Mouse (Mus musculus): ENCODE results near the gene B4galt3. TPM values are rescaled to one million over a fixed set of nuclear protein-coding genes. Genes with fewer than 3 reads are reported as not detected.

The B4galt3 gene
- total RNA-seq, 1 experiment from 2014 or later: 13.7 TPM

DNA sequence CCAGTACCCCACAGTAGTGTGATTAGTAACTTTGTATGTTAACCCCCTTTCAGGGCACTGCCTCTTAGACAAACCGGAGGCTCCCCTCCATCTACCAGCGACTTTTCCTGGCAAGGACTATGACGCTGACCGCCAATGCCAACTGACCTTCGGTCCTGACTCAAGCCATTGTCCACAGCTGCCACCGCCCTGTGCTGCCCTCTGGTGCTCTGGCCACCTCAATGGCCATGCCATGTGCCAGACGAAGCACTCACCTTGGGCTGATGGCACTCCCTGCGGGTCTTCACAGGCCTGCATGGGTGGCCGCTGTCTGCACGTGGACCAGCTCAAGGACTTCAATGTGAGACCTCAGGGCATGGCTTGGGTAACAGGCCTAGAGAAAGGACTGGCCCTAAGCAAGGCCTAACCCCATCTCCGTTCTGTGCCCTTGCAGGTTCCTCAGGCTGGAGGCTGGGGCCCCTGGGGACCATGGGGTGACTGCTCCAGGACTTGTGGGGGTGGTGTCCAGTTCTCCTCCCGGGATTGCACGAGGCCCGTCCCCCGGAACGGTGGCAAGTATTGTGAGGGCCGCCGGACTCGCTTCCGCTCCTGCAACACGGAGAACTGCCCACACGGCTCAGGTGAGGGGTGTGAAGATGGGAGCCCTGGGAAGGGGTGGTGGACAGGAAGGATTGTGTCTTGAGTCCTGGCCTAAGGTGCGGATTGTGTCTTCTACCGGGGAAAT, 13.9 kb upstream of the B4galt3 start:
- ATAC-seq (replicated peaks in 1 of 2; ENCODE audit: insufficient read depth in 1 of 2, low FRiP score in 2 of 2, low TSS enrichment in 1 of 2, low read depth in 1 of 2, poor library complexity in 2 of 2, severe bottlenecking in 2 of 2): no peak

DNA sequence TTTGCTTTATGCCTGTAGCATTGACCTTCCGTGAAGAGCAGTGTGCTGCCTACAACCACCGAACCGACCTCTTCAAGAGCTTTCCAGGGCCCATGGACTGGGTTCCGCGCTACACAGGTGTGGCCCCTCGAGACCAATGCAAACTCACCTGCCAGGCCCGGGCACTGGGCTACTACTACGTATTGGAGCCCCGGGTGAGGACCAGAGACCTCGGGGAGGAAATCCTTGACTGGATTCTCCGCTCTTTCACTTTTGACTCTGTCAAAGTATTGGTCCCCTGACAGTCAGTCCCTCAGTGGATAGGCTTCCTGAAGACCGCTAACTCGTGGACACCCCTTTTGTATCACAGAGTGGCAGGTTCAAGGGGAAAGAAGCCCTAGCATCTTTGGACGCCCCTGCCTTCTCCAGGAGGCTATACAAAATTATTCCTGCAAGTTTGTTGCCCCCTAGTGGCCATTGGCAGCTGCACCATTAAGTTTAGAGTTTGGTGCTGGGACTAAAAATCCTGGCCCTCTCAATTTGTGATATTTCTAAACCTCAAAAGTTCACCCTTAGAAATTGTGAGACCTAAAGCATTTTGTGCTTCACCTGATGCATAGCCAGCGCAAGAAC, 13.1 kb upstream of the B4galt3 start:
- peak; percentile 23 to 63; a peak in 2 of 4 replicates for ATAC-seq (replicated peaks in 1 of 2; ENCODE audit: insufficient read depth in 1 of 2, low FRiP score in 2 of 2, low TSS enrichment in 1 of 2, low read depth in 1 of 2, poor library complexity in 2 of 2, severe bottlenecking in 2 of 2)

DNA sequence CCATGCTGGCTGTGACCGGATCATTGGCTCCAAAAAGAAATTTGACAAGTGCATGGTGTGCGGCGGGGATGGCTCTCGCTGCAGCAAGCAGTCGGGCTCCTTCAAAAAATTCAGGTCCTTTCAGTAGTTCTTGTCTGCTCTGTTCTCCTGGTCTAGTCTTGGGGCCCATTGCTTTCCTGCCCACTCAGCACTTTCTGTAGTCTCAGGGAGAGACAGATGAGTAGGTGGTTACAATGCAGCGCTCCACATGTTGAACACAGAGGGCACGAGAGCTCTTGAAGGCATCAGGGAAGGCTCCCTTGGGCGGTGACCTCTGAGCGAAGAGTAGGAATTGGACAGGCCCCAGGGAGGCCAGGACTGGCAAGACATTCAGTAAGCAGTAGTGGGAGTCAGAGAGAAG, 12.3 kb upstream of the B4galt3 start:
- no peak for ATAC-seq (replicated peaks in 1 of 2; ENCODE audit: insufficient read depth in 1 of 2, low FRiP score in 2 of 2, low TSS enrichment in 1 of 2, low read depth in 1 of 2, poor library complexity in 2 of 2, severe bottlenecking in 2 of 2)

DNA sequence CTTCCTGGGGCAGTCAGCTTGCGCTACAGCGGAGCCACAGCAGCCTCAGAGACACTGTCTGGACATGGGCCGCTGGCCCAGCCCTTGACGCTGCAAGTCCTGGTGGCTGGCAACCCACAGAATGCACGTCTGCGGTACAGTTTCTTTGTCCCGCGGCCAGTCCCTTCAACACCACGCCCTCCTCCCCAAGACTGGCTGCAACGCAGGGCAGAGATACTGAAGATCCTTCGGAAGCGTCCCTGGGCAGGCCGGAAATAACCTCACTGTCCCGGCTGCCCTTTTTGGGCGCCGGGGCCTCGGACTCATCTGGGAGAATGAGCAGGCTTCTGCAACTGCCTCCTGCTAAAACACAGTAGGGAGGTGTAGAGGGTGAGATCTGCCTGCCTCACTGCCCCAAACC, 11.2 kb upstream of the B4galt3 start:
- no peak for ATAC-seq (replicated peaks in 1 of 2; ENCODE audit: insufficient read depth in 1 of 2, low FRiP score in 2 of 2, low TSS enrichment in 1 of 2, low read depth in 1 of 2, poor library complexity in 2 of 2, severe bottlenecking in 2 of 2)

DNA sequence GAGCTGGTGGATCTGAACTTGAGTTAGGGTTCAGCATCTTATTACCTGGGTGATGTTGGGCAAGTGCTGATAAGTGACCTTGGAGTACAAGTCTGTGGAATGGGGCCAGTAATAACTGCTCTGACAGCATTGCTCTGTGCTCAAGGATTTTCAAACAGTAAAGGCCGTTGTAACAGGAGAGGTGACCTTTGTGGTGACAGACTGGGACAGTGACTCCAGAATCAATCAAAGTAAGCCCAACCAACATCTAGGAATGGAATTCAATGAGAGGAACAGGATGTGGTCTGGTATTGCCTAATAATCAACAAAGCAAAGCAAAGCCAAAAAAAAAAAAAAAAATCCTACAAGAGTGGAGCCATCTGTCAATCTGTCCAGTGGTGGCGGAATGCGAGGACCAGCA, 9.8 kb upstream of the B4galt3 start:
- ATAC-seq (replicated peaks in 1 of 2; ENCODE audit: insufficient read depth in 1 of 2, low FRiP score in 2 of 2, low TSS enrichment in 1 of 2, low read depth in 1 of 2, poor library complexity in 2 of 2, severe bottlenecking in 2 of 2): no peak

DNA sequence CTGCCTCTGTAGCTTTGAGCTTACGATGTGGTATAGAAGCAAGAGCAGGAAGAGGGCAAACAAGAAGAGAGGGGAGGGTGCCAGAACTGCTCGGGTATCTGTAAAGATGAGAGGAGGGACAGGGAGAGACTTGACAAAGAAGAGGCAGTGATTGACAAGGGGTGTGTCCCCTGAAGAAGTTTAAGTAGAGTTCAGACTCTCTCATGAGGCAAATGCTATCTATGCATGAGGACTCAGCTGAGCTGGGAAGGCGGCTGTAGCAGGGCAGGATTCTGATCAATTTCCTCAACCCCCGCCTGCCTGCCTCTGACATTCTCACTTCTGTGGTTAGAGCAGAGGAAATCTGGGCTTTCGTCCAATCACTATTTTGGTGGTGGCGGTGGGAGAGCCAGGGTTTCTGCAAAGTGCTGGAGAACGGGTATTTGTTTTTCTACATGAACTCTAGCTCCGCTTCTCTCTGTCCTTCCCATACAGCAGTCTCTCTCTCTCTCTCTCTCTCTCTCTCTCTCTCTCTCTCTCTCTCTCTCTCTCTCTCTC, 7.5 kb upstream of the B4galt3 start:
- ATAC-seq (replicated peaks in 1 of 2; ENCODE audit: insufficient read depth in 1 of 2, low FRiP score in 2 of 2, low TSS enrichment in 1 of 2, low read depth in 1 of 2, poor library complexity in 2 of 2, severe bottlenecking in 2 of 2): peak; percentile 86 to 87

DNA sequence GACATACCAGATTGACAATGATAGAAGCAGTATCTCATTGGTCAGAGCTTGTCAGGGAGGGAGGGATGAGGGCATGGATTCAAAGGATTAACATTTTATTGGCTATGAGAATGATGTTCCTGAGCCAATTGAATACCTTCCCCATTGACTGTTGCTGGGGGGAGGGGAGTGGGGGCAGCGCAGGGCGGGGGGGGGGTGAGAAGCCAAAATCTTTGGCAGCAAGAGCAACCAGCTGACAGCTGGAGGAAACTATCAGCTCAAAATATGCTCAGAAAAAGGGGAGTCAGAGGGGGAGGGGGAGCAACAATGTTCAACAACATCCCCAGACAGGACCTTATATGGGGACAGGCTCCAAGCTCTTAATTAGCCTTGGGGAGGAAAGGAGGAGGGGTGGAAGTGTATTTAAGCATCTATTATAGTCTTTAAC, 6.9 kb upstream of the B4galt3 start:
- ATAC-seq (replicated peaks in 1 of 2; ENCODE audit: insufficient read depth in 1 of 2, low FRiP score in 2 of 2, low TSS enrichment in 1 of 2, low read depth in 1 of 2, poor library complexity in 2 of 2, severe bottlenecking in 2 of 2): no peak; a peak in 1 of 4 replicates

DNA sequence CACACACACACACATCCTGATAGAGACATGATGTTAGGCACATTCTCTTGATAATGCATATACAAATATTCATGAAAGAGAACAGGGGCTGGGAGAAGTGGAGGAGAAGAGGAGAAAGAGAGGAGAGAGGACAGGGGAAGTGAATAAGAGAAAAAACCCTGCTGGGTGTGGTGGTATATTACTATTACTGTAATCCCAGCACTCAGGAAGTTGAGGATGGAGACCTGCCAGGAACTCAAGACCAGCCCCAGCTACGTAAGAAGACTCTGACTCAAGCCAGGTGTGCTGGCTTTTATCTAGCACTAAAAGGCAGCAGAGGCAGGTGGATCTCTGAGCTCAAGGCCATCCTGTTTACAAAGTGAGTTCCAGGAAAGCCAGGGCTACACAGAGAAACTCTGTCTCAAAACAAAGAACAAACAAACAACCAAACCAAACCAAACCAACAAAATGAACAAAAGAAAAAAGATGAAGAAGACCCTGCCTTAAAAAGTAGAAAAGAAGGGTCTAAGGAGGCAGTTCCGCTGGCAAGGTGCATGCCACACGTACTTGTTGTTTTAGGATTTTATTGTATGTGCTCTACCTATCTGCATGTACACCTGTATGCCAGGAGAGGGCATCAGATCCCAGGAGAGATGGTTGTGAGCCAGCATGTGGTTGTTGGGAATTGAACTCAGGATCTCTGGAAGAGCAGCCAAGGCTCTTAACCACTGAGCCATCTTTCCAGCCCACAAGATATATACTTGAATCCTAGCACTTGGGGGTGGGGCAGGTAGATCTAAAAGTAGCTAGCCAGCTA, 6.3 kb upstream of the B4galt3 start:
- no peak for ATAC-seq (replicated peaks in 1 of 2; ENCODE audit: insufficient read depth in 1 of 2, low FRiP score in 2 of 2, low TSS enrichment in 1 of 2, low read depth in 1 of 2, poor library complexity in 2 of 2, severe bottlenecking in 2 of 2)

DNA sequence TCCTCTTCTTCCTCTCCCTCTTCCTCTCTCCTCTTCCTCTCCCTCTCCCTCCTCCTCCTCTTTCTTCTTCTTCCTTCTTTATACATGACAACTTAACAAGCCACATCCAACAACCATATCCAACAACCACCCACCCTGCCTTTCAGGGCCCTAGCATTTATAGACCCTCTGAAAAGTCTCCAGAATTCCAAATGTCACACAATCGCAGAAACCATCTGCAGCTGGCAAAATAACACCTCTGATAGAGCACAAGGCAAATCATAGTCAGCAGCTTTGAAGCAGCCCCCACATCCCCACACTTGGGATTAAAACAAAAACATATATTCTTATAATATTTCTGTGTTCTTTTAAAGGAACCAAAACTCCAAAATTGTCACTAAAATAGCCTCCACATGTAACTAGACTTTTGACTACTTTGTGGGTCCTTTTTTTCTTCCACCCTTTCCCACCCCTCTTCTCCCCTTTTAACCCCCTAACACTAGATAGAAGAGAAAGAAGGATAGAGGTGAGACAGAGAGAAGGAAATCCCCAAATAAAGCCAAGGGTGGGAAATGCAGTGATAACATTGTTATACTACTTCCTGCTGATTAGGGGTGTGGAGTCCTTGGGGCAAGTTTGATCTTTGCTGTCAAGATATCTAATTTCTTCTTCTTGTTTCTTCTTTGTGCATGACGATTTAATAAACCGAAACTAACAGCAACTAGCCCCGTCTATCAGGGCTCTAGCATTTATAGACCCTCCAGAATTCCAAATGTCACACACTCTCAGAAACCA, 4.0 kb upstream of the B4galt3 start:
- no peak for ATAC-seq (replicated peaks in 1 of 2; ENCODE audit: insufficient read depth in 1 of 2, low FRiP score in 2 of 2, low TSS enrichment in 1 of 2, low read depth in 1 of 2, poor library complexity in 2 of 2, severe bottlenecking in 2 of 2)

DNA sequence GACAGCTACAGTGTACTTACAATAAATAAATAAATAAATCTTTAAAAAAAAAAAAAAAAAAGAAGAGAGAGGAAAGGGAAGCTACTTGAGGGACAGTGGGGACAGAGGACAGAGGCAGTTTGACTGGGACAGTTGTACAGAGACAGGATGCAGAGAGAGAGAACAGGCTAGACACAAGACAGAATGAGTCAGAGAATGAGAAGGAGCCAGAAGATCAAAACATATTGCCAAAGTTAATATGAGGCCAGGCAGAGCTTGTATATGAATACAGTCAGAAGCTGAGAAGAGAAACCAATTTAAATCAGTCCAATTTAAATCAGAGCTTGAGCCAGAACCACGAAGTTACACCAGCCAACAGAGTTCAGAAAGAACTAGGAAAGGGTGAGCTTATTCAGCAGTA, 1.8 kb upstream of the B4galt3 start:
- no peak for ATAC-seq (replicated peaks in 1 of 2; ENCODE audit: insufficient read depth in 1 of 2, low FRiP score in 2 of 2, low TSS enrichment in 1 of 2, low read depth in 1 of 2, poor library complexity in 2 of 2, severe bottlenecking in 2 of 2)

DNA sequence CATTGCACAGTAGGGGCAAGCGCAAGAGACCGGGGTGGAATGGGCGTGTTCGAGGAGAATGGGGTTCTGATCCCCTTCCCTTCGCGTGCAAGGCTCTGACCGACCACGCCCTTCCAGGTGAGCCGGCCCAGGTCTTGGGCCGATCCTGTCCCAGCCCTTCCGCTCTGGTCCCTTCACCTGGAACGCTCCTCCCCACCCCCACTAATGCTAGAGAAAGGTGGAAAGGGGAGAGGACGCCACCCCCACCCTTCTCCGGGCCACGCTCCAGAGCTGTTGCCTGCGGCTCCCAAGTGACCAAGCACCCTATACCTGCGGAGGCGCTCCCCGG, 409 bp downstream of the B4galt3 start:
- ATAC-seq (replicated peaks in 1 of 2; ENCODE audit: insufficient read depth in 1 of 2, low FRiP score in 2 of 2, low TSS enrichment in 1 of 2, low read depth in 1 of 2, poor library complexity in 2 of 2, severe bottlenecking in 2 of 2): peak; percentile 27 to 28; a peak in 2 of 4 replicates

DNA sequence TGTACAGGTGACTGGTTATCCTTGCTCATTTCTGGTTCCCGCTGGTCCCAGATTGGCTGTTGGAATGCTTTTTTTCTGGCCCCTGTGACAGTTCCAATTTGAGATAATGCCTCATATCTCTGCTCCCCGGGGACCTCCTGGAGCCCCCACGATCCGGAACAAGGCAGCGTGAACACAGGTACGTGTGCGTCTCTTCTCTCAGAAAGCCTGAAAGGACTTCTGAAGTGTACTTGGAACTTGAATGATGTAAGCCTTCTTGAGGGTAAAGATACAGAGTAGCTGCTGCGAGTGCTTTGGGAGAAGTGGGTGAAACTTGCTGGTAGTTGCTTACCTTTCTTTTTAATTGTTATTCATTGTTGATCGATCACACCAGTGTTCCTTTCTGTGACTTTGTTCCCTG, 1.1 kb downstream of the B4galt3 start:
- no peak for ATAC-seq (replicated peaks in 1 of 2; ENCODE audit: insufficient read depth in 1 of 2, low FRiP score in 2 of 2, low TSS enrichment in 1 of 2, low read depth in 1 of 2, poor library complexity in 2 of 2, severe bottlenecking in 2 of 2)

DNA sequence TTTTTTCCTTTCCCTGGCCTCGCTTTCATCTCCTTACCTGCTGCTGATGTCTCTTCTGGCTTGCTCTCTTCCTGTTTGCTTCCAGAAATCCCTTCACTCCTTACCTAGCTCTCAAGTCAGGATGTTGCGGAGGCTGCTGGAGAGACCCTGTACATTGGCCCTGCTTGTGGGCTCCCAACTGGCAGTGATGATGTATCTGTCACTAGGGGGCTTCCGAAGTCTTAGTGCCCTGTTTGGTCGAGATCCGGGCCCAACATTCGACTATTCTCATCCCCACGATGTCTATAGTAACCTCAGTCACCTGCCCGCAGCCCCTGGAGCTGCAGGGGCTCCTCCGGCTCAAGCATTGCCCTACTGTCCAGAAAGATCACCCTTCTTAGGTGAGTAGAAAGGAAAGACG, 1.5 kb downstream of the B4galt3 start:
- no peak for ATAC-seq (replicated peaks in 1 of 2; ENCODE audit: insufficient read depth in 1 of 2, low FRiP score in 2 of 2, low TSS enrichment in 1 of 2, low read depth in 1 of 2, poor library complexity in 2 of 2, severe bottlenecking in 2 of 2)

DNA sequence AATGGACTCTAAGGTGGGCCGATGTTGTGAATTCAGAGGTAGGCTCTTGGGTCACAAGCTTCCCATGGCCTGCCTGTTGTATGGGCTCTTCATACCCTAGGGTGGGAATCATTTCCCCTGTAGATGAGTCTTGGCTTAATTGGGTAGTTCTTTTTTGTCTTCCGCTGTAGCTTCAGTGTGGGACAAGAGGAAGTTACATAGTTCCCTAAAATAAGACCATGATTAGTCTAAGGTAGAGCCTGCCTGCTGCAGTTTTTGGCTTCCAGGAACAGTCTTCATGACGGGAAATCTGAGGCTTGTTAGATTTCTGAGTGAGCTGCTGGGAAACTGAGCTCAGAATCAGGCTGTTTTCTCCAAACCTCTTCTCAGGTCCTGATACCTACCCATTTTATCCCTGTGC, 2.0 kb downstream of the B4galt3 start:
- peak; percentile 23 to 39; a peak in 3 of 4 replicates for ATAC-seq (replicated peaks in 1 of 2; ENCODE audit: insufficient read depth in 1 of 2, low FRiP score in 2 of 2, low TSS enrichment in 1 of 2, low read depth in 1 of 2, poor library complexity in 2 of 2, severe bottlenecking in 2 of 2)

DNA sequence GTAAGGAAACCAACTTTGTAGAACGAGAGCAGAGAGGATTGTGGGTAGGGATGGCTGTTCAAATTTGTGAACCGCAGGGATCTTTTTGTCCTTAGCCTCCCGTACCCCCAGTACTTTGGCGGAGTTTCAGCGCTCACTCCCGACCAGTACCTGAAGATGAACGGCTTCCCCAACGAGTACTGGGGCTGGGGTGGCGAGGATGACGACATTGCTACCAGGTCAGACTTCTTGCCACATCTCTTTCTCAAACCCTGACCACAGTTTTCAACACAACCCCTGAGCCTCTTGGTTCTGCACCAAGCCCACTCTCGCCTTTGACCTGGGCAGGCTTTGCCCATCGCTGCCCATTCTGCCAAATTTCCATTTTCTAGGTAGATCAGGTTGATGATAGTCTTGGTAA, 4.0 kb downstream of the B4galt3 start:
- ATAC-seq (replicated peaks in 1 of 2; ENCODE audit: insufficient read depth in 1 of 2, low FRiP score in 2 of 2, low TSS enrichment in 1 of 2, low read depth in 1 of 2, poor library complexity in 2 of 2, severe bottlenecking in 2 of 2): peak in 1 of 2 experiments; percentile 30; a peak in 1 of 4 replicates

DNA sequence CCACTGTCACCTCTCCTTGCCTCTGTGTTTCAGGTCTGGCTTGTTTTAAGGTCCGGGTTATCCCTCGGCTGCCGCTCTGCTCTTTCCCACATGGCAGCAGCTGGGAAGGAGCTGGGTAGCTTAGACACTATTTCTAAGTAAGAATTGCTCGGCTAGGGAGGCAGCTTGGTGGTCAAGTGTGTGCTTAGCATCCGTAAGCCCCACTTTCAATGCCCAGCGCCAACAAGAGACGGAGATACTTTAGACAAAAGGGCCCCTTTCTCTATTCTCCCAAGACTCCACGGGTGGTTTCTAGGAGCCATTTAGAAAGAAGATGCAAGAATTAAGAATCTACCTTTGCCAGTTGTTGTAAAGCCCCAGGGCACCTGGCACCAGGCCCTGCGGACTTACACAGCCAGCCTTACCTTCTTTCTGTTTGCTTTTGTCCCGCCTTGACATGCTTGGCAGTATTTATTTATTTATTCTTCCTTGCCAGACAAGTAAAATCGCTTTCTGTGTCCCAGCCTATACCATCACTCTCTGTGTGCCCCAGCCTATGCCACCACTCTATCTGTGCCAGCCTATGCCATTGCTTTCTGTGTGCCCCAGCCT, 5.1 kb downstream of the B4galt3 start:
- no peak for ATAC-seq (replicated peaks in 1 of 2; ENCODE audit: insufficient read depth in 1 of 2, low FRiP score in 2 of 2, low TSS enrichment in 1 of 2, low read depth in 1 of 2, poor library complexity in 2 of 2, severe bottlenecking in 2 of 2)

DNA sequence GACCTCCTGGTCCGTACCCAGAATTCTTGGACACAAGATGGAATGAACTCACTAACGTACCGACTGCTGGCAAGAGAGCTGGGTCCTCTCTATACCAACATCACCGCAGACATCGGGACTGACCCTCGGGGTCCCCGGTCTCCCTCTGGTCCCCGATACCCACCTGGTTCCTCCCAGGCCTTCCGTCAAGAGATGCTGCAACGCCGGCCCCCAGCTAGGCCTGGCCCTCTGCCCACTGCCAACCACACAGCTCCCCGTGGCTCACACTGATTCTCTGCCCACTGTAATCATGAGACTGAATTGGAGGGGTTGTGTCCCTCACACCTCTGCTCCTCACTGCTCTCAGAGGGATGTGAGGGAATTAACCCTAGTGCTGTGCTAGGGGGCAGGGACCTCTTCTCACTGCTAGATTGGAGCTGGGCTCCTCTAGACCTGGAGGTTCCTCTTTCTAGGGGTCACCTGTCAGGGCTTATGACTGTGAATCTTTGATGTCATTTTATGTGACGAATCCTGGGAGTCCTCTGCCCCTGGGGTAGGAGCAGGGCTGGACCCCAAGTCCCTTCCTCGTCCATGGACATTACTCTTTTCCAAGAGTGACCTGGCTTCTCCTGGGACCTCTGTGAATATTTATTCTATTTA, 6.1 kb downstream of the B4galt3 start:
- ATAC-seq (replicated peaks in 1 of 2; ENCODE audit: insufficient read depth in 1 of 2, low FRiP score in 2 of 2, low TSS enrichment in 1 of 2, low read depth in 1 of 2, poor library complexity in 2 of 2, severe bottlenecking in 2 of 2): no peak
